Mouse (Mus musculus) CH12.LX (cell line): Measurements from ENCODE around the gene Ugt1a2.

Experiments used
- CTCF ChIP-seq, 2 experiments: IDR thresholded peaks in 1 of 2; conservative IDR thresholded peaks in 1 of 2; 2 replicates each; pipeline ENCODE4 v1.5.1; 2011 to 2012; ENCODE audit warnings: low read depth in 2 of 2, low read length in 2 of 2, improper control_type of control experiment in 1 of 2, inconsistent platforms in 1 of 2, mild to moderate bottlenecking in 1 of 2, moderate library complexity in 1 of 2
- ETS1 ChIP-seq: conservative IDR thresholded peaks from 2 replicates; pipeline ENCODE4 v1.6.1; 2012; ENCODE audit warnings: low read depth, mild to moderate bottlenecking, inconsistent platforms, low read length, improper control_type of control experiment, moderate library complexity
- MXI1 ChIP-seq: IDR thresholded peaks from 2 replicates; pipeline ENCODE4 v1.6.1; 2011; ENCODE audit warnings: mild to moderate bottlenecking, low read depth, low read length, improper control_type of control experiment
- POLR2A ChIP-seq: IDR thresholded peaks from 2 replicates; pipeline ENCODE4 v1.6.1; 2011; ENCODE audit warnings: low read depth, mild to moderate bottlenecking, improper control_type of control experiment, low read length
- USF1 ChIP-seq: IDR thresholded peaks from 2 replicates; pipeline ENCODE4 v1.6.1; 2014; ENCODE audit warnings: low read depth, mild to moderate bottlenecking, inconsistent platforms, low read length, improper control_type of control experiment

DNA sequence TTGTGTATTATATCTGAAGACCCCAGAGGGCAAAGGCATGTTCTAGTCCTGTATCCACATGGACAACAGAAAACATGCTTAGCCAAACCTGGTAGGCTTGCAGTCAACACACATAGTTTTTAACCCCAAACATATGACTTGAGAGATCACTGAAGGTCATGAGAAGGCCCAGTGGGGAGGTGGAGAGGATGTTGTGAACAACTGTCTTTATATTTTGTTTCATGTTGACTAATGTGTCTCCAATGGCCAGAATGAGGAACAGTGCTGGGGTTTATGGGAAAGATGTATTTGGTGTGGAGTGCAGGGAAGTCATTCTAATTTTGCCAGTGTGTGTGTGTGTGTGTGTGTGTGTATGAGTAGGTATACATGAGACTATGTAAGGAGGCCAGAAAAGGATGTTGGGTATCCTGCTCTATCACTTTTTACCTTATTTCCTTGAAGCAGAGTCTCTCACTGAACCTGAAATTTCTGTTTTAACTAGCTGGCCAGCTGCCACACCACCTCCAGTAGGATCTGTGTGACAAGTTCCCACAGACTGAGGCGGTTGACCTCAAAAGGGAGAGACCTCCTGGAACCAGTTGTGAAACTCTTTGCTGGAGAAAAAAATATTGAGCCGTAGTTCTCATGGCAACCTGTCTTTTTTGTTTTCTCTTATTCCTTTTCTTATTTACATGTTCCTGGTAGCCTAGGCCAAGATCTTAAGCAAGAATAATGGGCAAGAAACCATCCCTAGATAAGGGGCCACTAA lies 23.8 kb downstream of the Ugt1a2 start:
- TF ChIP-seq CTCF (conservative IDR thresholded peaks at IDR 0.05 in 1 of 2, IDR thresholded peaks at IDR 0.05 in 1 of 2; ENCODE audit: low read depth in 2 of 2, low read length in 2 of 2) (no peak), MXI1 (no peak), USF1 (no peak), ETS1 (no peak), POLR2A (no peak)
